Mouse (Mus musculus) CH12.LX (cell line): ENCODE results near the gene Olfr543. TPM values are rescaled to one million over a fixed set of nuclear protein-coding genes. Genes with fewer than 3 reads are reported as not detected.

Experiments
- DNase-seq: peaks from one replicate; pipeline ENCODE4 v3.0.0-alpha.2; 2013; ENCODE audit errors: extremely low read depth
- H3K27ac ChIP-seq: 2 replicates; pipeline ENCODE4 v1.5.1; 2012; ENCODE audit warnings: low read depth, mild to moderate bottlenecking, control low read depth, moderate library complexity; ENCODE audit not compliant: insufficient read depth
- H3K27me3 ChIP-seq: replicated peaks from 2 replicates; pipeline ENCODE3; 2012; ENCODE audit warnings: inconsistent platforms
- H3K36me3 ChIP-seq, 2 experiments: replicated peaks in 1 of 2; 2 replicates each; pipeline versions ENCODE3 to v1.6.1; 2012; ENCODE audit warnings: inconsistent platforms in 1 of 2, low read length in 1 of 2, mild to moderate bottlenecking in 1 of 2, mixed read lengths in 1 of 2, moderate library complexity in 1 of 2; ENCODE audit not compliant: control insufficient read depth in 1 of 2, insufficient read depth in 1 of 2
- H3K4me1 ChIP-seq, 2 experiments: 2 replicates each; pipeline ENCODE4 v1.6.1; 2012; ENCODE audit warnings: inconsistent platforms in 1 of 2, moderate library complexity in 1 of 2; ENCODE audit not compliant: insufficient read depth in 2 of 2, control insufficient read depth in 1 of 2
- H3K4me2 ChIP-seq: 2 replicates; pipeline ENCODE4 v1.6.1; 2012; ENCODE audit warnings: low read depth, mild to moderate bottlenecking, control low read depth; ENCODE audit not compliant: poor library complexity, insufficient read depth, severe bottlenecking
- H3K4me3 ChIP-seq, 3 experiments: fragments of 150-350 bp in 1 of 3; sonication (generic) in 1 of 3; replicated peaks in 1 of 3; 2 replicates each; pipeline versions ENCODE3 to v1.5.1; 2011 to 2012; ENCODE audit warnings: low read depth in 2 of 3, low read length in 2 of 3, mild to moderate bottlenecking in 2 of 3, moderate library complexity in 2 of 3, control low read depth in 1 of 3, improper control_type of control experiment in 1 of 3, inconsistent platforms in 1 of 3, mixed read lengths in 1 of 3; ENCODE audit not compliant: poor library complexity in 1 of 3
- H3K79me2 ChIP-seq: replicated peaks from 2 replicates; pipeline ENCODE4 v1.6.1; 2012; ENCODE audit warnings: mild to moderate bottlenecking, moderate library complexity; ENCODE audit not compliant: control insufficient read depth, poor library complexity, insufficient read depth, severe bottlenecking; ENCODE audit errors: extremely low read depth
- H3K9ac ChIP-seq: 2 replicates; pipeline ENCODE4 v1.6.1; 2012; ENCODE audit warnings: low read depth, mild to moderate bottlenecking, control low read depth, moderate library complexity; ENCODE audit not compliant: insufficient read depth
- H3K9me3 ChIP-seq: replicated peaks from 2 replicates; pipeline ENCODE3; 2012; ENCODE audit warnings: low read length, inconsistent platforms, mixed read lengths
- BHLHE40 ChIP-seq: IDR thresholded peaks from 2 replicates; pipeline ENCODE4 v1.6.1; 2011; ENCODE audit warnings: mild to moderate bottlenecking, low read depth, low read length, improper control_type of control experiment
- CHD1 ChIP-seq: IDR thresholded peaks from 2 replicates; pipeline ENCODE4 v1.6.1; 2012; ENCODE audit warnings: low read depth, low read length, improper control_type of control experiment, inconsistent platforms
- CTCF ChIP-seq, 2 experiments: IDR thresholded peaks in 1 of 2; conservative IDR thresholded peaks in 1 of 2; 2 replicates each; pipeline ENCODE4 v1.5.1; 2011 to 2012; ENCODE audit warnings: low read depth in 2 of 2, low read length in 2 of 2, improper control_type of control experiment in 1 of 2, inconsistent platforms in 1 of 2, mild to moderate bottlenecking in 1 of 2, moderate library complexity in 1 of 2
- E2F4 ChIP-seq: IDR thresholded peaks from 2 replicates; pipeline ENCODE4 v1.6.1; 2011; ENCODE audit warnings: low read depth, low read length, improper control_type of control experiment; ENCODE audit not compliant: insufficient replicate concordance
- ELF1 ChIP-seq: IDR thresholded peaks from 2 replicates; pipeline ENCODE4 v1.6.1; 2014; ENCODE audit warnings: low read depth, mild to moderate bottlenecking, inconsistent platforms, low read length, improper control_type of control experiment
- EP300 ChIP-seq: IDR thresholded peaks from 2 replicates; pipeline ENCODE4 v1.6.1; 2011; ENCODE audit warnings: low read length, improper control_type of control experiment
- ETS1 ChIP-seq: conservative IDR thresholded peaks from 2 replicates; pipeline ENCODE4 v1.6.1; 2012; ENCODE audit warnings: low read depth, mild to moderate bottlenecking, inconsistent platforms, low read length, improper control_type of control experiment, moderate library complexity
- GABPA ChIP-seq: IDR thresholded peaks from 2 replicates; pipeline ENCODE4 v1.6.1; 2012; ENCODE audit warnings: low read depth, low read length, improper control_type of control experiment, inconsistent platforms; ENCODE audit not compliant: insufficient replicate concordance
- HCFC1 ChIP-seq: IDR thresholded peaks from 2 replicates; pipeline ENCODE4 v1.6.1; 2012; ENCODE audit warnings: low read depth, mild to moderate bottlenecking, inconsistent platforms, low read length, improper control_type of control experiment
- KAT2A ChIP-seq: IDR thresholded peaks from 2 replicates; pipeline ENCODE4 v1.6.1; 2012; ENCODE audit warnings: low read length, improper control_type of control experiment, inconsistent platforms; ENCODE audit not compliant: insufficient replicate concordance
- MAX ChIP-seq: IDR thresholded peaks from 2 replicates; pipeline ENCODE4 v1.6.1; 2011; ENCODE audit warnings: low read length, improper control_type of control experiment
- MEF2A ChIP-seq: IDR thresholded peaks from 2 replicates; pipeline ENCODE4 v1.6.1; 2014; ENCODE audit warnings: low read depth, mild to moderate bottlenecking, inconsistent platforms, low read length, improper control_type of control experiment, borderline replicate concordance
- MXI1 ChIP-seq: IDR thresholded peaks from 2 replicates; pipeline ENCODE4 v1.6.1; 2011; ENCODE audit warnings: mild to moderate bottlenecking, low read depth, low read length, improper control_type of control experiment
- MYC ChIP-seq: IDR thresholded peaks from 2 replicates; pipeline ENCODE4 v1.6.1; 2011; ENCODE audit warnings: low read depth, mild to moderate bottlenecking, improper control_type of control experiment, low read length
- NELFE ChIP-seq: IDR thresholded peaks from 2 replicates; pipeline ENCODE4 v1.6.1; 2011; ENCODE audit warnings: low read depth, low read length, improper control_type of control experiment
- NRF1 ChIP-seq: IDR thresholded peaks from 2 replicates; pipeline ENCODE4 v1.6.1; 2014; ENCODE audit warnings: low read depth, mild to moderate bottlenecking, inconsistent platforms, low read length, improper control_type of control experiment, moderate library complexity
- PAX5 ChIP-seq: IDR thresholded peaks from 2 replicates; pipeline ENCODE4 v1.6.1; 2012; ENCODE audit warnings: low read length, inconsistent platforms, mixed read lengths
- POLR2A ChIP-seq: IDR thresholded peaks from 2 replicates; pipeline ENCODE4 v1.6.1; 2011; ENCODE audit warnings: low read depth, mild to moderate bottlenecking, improper control_type of control experiment, low read length
- POLR2AphosphoS2 ChIP-seq: IDR thresholded peaks from 2 replicates; pipeline ENCODE4 v1.6.1; 2011; ENCODE audit warnings: low read depth, low read length, improper control_type of control experiment
- RAD21 ChIP-seq: IDR thresholded peaks from 2 replicates; pipeline ENCODE4 v1.6.1; 2011; ENCODE audit warnings: low read depth, mild to moderate bottlenecking, low read length, improper control_type of control experiment, moderate library complexity
- RCOR1 ChIP-seq: conservative IDR thresholded peaks from 2 replicates; pipeline ENCODE4 v1.6.1; 2012; ENCODE audit warnings: low read depth, mild to moderate bottlenecking, inconsistent platforms, low read length, improper control_type of control experiment
- SIN3A ChIP-seq: IDR thresholded peaks from 2 replicates; pipeline ENCODE4 v1.6.1; 2012; ENCODE audit warnings: low read length, improper control_type of control experiment, inconsistent platforms
- SMC3 ChIP-seq: IDR thresholded peaks from 2 replicates; pipeline ENCODE4 v1.6.1; 2011; ENCODE audit warnings: low read depth, low read length, improper control_type of control experiment
- TBP ChIP-seq: conservative IDR thresholded peaks from 2 replicates; pipeline ENCODE4 v1.6.1; 2011; ENCODE audit warnings: low read depth, low read length, improper control_type of control experiment
- TCF12 ChIP-seq: IDR thresholded peaks from 2 replicates; pipeline ENCODE4 v1.6.1; 2014; ENCODE audit warnings: low read depth, mild to moderate bottlenecking, inconsistent platforms, low read length, improper control_type of control experiment
- UBTF ChIP-seq: IDR thresholded peaks from 2 replicates; pipeline ENCODE4 v1.6.1; 2012; ENCODE audit warnings: low read depth, mild to moderate bottlenecking, inconsistent platforms, low read length, improper control_type of control experiment, moderate library complexity
- ZC3H11A ChIP-seq: IDR thresholded peaks from 2 replicates; pipeline ENCODE4 v1.6.1; 2012; ENCODE audit warnings: low read depth, mild to moderate bottlenecking, inconsistent platforms, low read length, improper control_type of control experiment
- ZKSCAN1 ChIP-seq: IDR thresholded peaks from 2 replicates; pipeline ENCODE4 v1.6.1; 2012; ENCODE audit warnings: low read depth, inconsistent platforms, low read length, improper control_type of control experiment, borderline replicate concordance
- ZMIZ1 ChIP-seq: IDR thresholded peaks from 2 replicates; pipeline ENCODE4 v1.6.1; 2012; ENCODE audit warnings: low read depth, mild to moderate bottlenecking, inconsistent platforms, low read length, improper control_type of control experiment
- ZNF384 ChIP-seq: IDR thresholded peaks from 2 replicates; pipeline ENCODE4 v1.6.1; 2012; ENCODE audit warnings: low read depth, low read length, improper control_type of control experiment, inconsistent platforms
- dilution Hi-C: fragments of 300-500 bp; cut with MboI; formaldehyde crosslinking; loops from 2 replicates; pipeline ENCODE4 v1.14.3; 2020; ENCODE audit warnings: low sequenced_read_pairs; ENCODE audit not compliant: extremely low pct_unique_long_range_greater_than_20kb, extremely low pct_ligation_motif_present
- in situ Hi-C: fragments of 300-500 bp; cut with MboI; formaldehyde crosslinking; loops from 3 replicates; pipeline ENCODE4 v1.14.3; 2019; ENCODE audit warnings: low sequenced_read_pairs, low pct_ligation_motif_present, low pct_unique_long_range_greater_than_20kb, mixed read lengths
- polyA plus RNA-seq: library from polyadenylated mRNA; unstranded; fragments of >175 nt; gene quantifications from 2 replicates; pipeline ENCODE4 v1.2.1, GENCODE M21; 2012; ENCODE audit warnings: low read depth; ENCODE audit not compliant: insufficient read length
- total RNA-seq, 2 experiments: library from RNA; depleted of rRNA; stranded (reverse); fragments of 300-350 nt in 1 of 2; fragments of >200 nt in 1 of 2; gene quantifications; 2 replicates each; pipeline ENCODE4 v1.2.3; 2012 to 2014

The Olfr543 gene
- total and polyA plus RNA-seq, 3 experiments: 1.1 TPM; not detected in 2

- DNase-seq: no peak
- in situ Hi-C loops (no loop called here), dilution Hi-C loops (no loop called here)
- H3K4me2 ChIP-seq: no peak overlapping the region
- H3K27me3 ChIP-seq: no peaks in the 10 kb centered on the region
- H3K27ac ChIP-seq: no peak overlapping the region
- no peak overlapping the region for H3K4me3 ChIP-seq
- TF ChIP-seq KAT2A (no peak), ZC3H11A (no peak), RAD21 (no peak), GABPA (no peak), CHD1 (no peak), NRF1 (no peak), NELFE (no peak), BHLHE40 (no peak), ZMIZ1 (no peak), SIN3A (no peak), ETS1 (no peak), ZNF384 (no peak)
- H3K9ac ChIP-seq: no peak overlapping the region
- H3K36me3 ChIP-seq: peaks cover 56 to 87% of the 10 kb centered on the region in 2 experiments
- no peaks in the 10 kb centered on the region for H3K79me2 ChIP-seq
- no peaks in the 10 kb centered on the region for H3K9me3 ChIP-seq
- no peaks in the 10 kb centered on the region for H3K4me1 ChIP-seq
Observed at GRCm38 (mm10) chr7:102467566-102467965, 13.9 kb downstream of the Olfr543 start.

GRCm38 (mm10) chr7:102458618-102459380 is 22.7 kb downstream of the Olfr543 start:
- H3K36me3 ChIP-seq: peaks cover 51 to 86% of the 10 kb centered on the region in 2 experiments
- peak overlapping the region; percentile 63 for H3K27ac ChIP-seq
- H3K9ac ChIP-seq: no peak overlapping the region; the same call in 1 of the 2 replicates
- peaks cover 1% of the 10 kb centered on the region; the same call in 1 of the 2 replicates for H3K79me2 ChIP-seq
- no peaks in the 10 kb centered on the region for H3K9me3 ChIP-seq
- peaks cover 0 to 34% of the 10 kb centered on the region in 2 experiments; a peak in 2 of 4 replicates for H3K4me1 ChIP-seq
- H3K4me3 ChIP-seq: no peak overlapping the region
- in situ Hi-C loops (no loop called here), dilution Hi-C loops (no loop called here)
- peak; percentile 69 for DNase-seq
- no peaks in the 10 kb centered on the region for H3K27me3 ChIP-seq
- H3K4me2 ChIP-seq: peak overlapping the region; percentile 67; the same call in 1 of the 2 replicates
- TF ChIP-seq POLR2AphosphoS2 (no peak), MYC (0 out of 2 replicates have a peak, but pooled peaks have one; percentile 5), POLR2A (peak; percentile 18; the same call in 1 of the 2 replicates), UBTF (no peak), E2F4 (no peak), SIN3A (peak; percentile 50; the same call in 1 of the 2 replicates), MAX (peak; percentile 47; the same call in 1 of the 2 replicates), RCOR1 (peak; percentile 67; the same call in 1 of the 2 replicates), ZMIZ1 (0 out of 2 replicates have a peak, but pooled peaks have one; percentile 53), CTCF (conservative IDR thresholded peaks at IDR 0.05 in 1 of 2, IDR thresholded peaks at IDR 0.05 in 1 of 2; ENCODE audit: low read depth in 2 of 2, low read length in 2 of 2) (no peak), TCF12 (no peak), ZC3H11A (no peak), ZKSCAN1 (no peak), CHD1 (no peak; the same call in 1 of the 2 replicates), NRF1 (no peak), EP300 (peak; percentile 60), MEF2A (peak; percentile 59), SMC3 (no peak), ELF1 (no peak), HCFC1 (peak; percentile 28; the same call in 1 of the 2 replicates), PAX5 (no peak), MXI1 (peak; percentile 62; the same call in 1 of the 2 replicates), TBP (no peak), ZNF384 (no peak)
